Mouse (Mus musculus): ENCODE results near the gene Pkd1l3.

The Pkd1l3 gene

GRCm38 (mm10) chr8:109632498-109632897, 18.2 kb downstream of the Pkd1l3 start:
- DNase-seq (ENCODE audit: low spot score), result no peak

DNA sequence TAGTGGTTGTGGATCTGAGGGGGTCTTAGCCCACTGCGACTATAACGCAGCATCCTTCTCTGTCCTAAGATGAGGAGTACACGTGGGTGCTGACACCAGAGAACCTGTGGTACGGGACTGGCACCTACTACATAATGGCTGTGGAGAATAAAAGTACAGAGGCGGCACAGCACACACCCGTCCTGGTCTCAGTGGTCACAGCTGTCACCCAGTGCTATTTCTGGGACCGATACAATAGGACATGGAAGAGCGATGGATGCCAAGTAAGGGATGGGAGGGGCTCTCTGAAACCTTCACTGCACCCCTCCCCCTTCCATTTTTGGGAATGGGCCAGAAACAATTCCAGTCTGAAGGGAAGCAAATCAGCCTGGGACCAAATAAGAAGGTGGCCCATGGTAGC, 20.8 kb downstream of the Pkd1l3 start:
- no peak for DNase-seq (ENCODE audit: low spot score)

- no peak for DNase-seq (ENCODE audit: low spot score)
Observed at GRCm38 (mm10) chr8:109638851-109639250, 24.5 kb downstream of the Pkd1l3 start.

DNA sequence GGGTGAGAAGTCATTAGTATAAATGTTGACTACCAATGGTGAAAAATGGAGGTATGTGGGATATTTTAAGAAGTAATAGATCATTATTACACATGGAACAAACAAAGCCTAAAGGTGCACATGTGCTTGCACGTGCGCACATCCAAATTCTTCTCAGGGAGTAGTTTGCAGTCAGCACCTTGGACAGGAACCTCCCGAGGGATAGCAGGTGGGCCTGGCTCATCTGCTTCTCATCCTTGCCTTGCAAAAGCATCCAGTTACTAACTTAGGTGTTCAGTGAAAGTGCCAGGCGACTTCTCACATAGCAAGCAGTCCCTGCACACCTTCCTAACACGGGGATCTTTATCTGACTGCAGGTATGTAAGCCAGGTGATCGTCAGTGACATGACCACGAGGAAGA, 26.1 kb downstream of the Pkd1l3 start:
- no peak for DNase-seq (ENCODE audit: low spot score)

GRCm38 (mm10) chr8:109641236-109641635, 26.9 kb downstream of the Pkd1l3 start:
- no peak for DNase-seq (ENCODE audit: low spot score)

DNA sequence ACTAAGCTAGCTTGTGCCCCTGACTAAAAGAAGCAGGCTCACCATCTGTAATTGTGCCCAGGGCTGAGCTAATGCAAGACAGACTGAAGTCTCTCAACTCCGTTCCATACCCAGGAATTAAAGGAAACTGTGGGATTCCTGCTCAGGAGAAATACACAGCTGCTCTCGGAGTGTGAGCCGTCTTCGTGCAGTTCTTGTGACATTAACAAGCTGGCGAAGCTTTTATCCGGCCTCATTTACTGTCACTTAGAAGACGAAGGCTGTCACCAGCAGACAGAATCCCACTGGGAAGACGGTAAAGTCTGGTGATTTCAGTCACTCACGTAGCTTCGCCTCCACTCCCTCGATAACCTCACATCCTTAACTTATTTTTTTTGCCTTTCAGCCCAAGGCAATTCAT, 33.0 kb downstream of the Pkd1l3 start:
- no peak for DNase-seq (ENCODE audit: low spot score)

DNA sequence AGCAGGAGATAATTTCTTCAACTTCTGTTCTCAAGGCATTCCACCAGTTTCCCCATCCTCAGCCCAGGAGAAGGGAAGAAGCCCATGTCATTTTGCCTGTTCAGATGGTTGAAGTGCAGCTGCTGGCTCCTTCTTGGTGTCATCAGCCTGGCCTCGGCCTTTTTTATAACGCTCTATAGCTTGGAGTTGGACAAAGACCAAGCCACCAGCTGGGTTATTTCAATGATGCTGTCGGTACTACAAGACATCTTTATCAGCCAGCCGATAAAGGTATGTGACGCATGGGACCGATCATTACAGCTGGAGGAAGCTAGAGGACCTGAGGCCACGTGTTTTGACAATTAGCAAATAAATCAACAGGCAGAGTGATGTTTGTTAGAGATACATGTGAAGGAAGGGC, 34.2 kb downstream of the Pkd1l3 start:
- no peak for DNase-seq (ENCODE audit: low spot score)

DNA sequence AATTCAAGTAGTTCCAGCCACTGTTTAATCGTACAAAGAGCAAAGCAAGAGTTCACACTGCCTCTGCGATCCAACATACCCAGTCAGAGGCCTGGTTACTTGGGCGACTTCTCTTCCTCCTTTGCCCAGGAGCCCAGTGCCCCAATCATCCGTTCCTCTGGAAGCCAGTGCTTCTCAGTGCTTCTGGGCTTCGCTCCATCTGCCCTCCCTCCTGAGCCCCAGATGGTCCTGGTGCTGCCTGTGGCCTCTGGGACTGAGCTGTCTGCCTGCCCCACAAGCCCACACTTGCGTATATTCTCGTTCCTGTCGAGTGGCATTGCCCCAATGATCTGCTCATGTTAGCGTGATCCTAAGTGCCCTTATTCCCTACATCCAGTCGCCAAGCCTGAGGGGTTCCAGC, 36.5 kb downstream of the Pkd1l3 start:
- no peak for DNase-seq (ENCODE audit: low spot score)

DNA sequence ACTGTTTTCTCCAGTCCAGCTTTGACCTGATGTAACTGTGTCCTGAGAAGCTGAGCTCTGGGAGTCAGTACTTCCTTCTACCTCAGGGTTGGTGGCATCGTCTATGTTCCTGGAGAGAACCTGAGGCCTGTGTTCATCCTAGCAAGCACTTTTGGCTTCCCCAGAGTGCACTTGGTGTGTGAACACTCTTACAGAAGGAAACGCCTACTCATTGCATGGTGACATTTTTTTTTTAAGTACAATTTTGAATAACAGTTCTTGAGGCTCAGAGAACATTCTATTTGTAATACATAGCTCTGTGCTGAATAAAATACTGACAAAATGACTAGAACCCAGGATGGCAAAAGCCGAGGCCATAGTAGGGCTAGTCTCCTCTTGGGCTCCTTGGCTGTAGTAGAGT, 42.5 kb downstream of the Pkd1l3 start:
- DNase-seq (ENCODE audit: low spot score), result no peak

GRCm38 (mm10) chr8:109662328-109662727, 48.0 kb downstream of the Pkd1l3 start:
- no peak for DNase-seq (ENCODE audit: low spot score)

- DNase-seq (ENCODE audit: low spot score), result no peak
Observed at GRCm38 (mm10) chr8:109666616-109667015, 52.3 kb downstream of the Pkd1l3 start.

- no peak for DNase-seq (ENCODE audit: low spot score)
Observed at GRCm38 (mm10) chr8:109672656-109673055, 58.3 kb downstream of the Pkd1l3 start.

DNA sequence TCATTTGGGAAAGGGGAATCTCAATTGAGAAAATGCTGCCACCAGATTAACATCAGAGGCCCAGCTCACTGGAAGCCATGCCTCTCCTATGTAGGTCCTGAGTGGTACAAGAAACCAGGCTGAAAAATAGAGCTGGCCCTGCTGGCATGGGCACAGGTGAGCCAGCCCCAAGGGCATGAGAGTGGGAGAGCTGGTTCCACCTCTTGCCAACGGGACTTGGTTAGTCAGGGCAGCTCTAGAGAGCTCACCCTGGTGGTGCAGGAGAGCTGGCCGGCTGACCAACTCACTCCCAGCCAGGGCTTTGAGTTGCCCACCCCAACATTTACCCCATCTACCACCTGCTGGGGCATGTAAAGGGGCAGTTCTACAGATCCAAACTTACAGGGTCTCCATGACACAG, 59.3 kb downstream of the Pkd1l3 start:
- peak; percentile 50 for DNase-seq (ENCODE audit: low spot score)

DNA sequence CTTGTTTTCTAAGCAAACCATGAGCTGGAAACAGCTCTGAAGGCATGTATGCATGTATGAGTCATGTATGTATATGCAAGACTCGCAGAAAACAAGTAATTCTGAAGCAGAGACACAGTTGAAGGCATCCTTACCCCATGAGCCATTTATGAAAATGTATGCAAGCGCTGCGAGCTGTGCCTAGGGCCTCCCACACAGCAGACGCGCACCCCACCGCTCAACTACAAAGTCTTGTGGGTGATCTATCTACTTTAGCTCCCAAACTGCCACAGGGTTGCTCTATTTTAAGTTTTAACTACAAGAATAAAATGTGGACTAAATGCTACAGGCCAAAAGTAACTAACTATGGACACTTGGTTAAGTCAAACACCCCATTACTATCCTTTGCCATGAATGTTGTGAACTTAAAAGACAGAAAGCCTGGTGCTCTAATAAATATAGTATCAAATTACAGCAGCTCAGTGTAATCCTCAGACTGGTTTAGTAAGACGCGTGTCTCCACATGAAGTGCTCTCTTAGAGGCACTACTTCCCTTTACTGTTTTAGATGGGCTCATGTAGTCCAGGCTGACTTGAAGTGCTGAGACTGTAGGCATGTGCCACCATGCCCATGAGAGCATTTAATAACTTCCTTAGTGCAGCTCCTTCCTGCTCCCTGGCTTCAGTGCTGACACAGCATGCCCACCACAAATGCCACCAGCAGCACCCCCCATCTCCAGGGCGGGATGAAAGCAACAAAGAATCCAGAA, 61.8 kb downstream of the Pkd1l3 start:
- DNase-seq (ENCODE audit: low spot score), result no peak

GRCm38 (mm10) chr8:109681535-109681934, 67.2 kb downstream of the Pkd1l3 start:
- no peak for DNase-seq (ENCODE audit: low spot score)

DNA sequence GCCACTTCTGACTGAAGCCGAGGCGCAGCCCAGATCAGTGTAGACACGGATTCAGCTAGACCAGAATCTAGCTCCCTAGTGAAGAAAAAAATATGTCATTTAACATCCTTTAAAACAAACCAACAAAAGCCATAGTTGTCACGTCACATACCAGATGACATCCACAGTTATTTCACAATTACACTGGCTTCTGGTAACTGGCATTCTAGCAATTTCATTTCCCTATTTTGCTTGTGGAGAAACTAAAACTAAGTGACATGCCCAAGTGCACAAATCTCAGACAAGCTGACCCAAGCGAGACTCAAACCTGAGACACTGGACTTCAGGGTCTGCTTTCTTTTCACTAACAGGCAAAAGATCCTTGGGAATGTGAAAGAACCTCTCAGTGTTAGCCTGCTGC, 67.8 kb downstream of the Pkd1l3 start:
- DNase-seq (ENCODE audit: low spot score), result no peak

DNA sequence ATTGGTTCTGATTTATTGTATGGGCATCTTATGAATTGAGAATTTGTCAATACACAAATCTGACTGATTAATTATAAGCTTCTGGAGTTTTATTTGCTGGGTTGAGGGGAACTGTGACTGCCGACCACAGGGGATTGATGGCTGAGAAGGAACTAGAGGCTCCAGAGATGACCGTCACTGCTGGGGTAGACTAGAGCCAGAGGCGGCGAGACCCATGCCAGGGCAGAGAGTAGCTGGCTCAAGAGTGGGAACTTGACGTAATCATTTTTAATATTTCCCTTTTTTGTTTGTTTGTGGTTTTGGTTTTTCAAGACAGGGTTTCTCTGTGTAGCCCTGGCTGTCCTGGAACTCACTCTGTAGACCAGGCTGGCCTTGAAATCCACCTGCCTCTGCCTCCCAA, 72.9 kb downstream of the Pkd1l3 start:
- DNase-seq (ENCODE audit: low spot score), result no peak

GRCm38 (mm10) chr8:109691769-109692168, 77.5 kb downstream of the Pkd1l3 start:
- no peak for DNase-seq (ENCODE audit: low spot score)

GRCm38 (mm10) chr8:109692443-109693145, 78.3 kb downstream of the Pkd1l3 start:
- DNase-seq (ENCODE audit: low spot score), result peak; percentile 54

DNA sequence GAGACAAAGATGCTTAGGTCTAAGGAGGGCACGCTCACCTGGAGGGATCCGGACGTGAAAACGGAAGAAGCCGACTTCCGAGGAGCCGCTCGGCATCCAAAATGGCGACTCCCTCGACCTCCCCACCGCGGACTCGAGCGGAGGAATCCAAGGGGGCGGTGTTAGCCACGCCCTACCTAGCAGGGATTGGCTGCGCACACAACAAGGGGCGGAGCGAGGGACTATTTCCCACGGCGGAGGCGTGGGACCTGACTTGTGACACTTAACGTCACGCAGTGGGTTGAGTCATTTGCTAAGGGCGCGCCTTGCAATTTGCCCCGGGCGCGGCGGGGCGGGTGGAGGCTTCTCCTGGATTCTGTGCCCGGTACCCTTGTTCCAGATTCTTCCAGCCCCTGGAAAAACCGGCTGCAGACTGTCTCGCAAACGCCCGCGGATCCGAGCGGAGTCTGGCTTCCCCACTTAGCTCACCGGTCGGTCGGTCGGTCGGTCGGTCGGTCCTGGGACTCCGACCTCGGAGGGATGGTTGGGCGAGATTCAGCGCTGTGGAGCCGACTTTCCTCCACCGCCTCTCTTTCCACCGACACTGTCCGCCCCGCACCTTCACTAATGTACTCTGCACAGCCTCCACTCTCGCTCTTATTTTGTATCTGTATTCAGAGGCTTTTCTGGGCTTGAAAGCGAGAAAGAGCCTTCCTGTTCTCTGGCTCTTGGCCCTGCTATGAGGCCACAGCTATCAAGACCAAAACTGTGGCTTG, 79.0 kb downstream of the Pkd1l3 start, which contains the start of gene Ist1:
Gene Ist1, minus strand, starts transcription at position 115 of the 755 bp plus-strand sequence.
- peak; percentile 99 for DNase-seq (ENCODE audit: low spot score)

DNA sequence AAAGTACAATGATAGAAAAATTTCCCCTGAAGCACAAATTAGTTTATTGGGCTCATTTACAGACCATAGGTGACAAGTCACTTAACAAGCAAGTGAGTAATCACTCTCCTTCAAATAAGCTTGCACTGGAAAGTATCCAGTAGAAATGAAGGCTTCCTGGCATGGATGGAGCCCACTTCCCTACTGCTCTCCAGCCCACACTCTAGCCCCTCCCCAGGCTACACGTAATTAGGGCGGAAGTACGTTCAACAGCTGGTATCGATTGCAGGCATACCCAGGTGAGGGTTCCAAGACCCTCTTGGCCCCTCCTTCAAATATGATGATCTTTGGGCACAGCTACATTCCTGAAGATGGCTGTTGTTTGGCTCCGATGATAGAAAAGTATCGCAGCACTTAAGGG, 79.8 kb downstream of the Pkd1l3 start:
- DNase-seq (ENCODE audit: low spot score), result no peak

GRCm38 (mm10) chr8:109697754-109698153, 83.4 kb downstream of the Pkd1l3 start:
- no peak for DNase-seq (ENCODE audit: low spot score)

GRCm38 (mm10) chr8:109698477-109698876, 84.2 kb downstream of the Pkd1l3 start:
- DNase-seq (ENCODE audit: low spot score), result no peak
